Mouse (Mus musculus): Measurements from ENCODE around the gene Edem3. TPM values are rescaled to one million over a fixed set of nuclear protein-coding genes. Genes with fewer than 3 reads are reported as not detected.

The Edem3 gene
- polyA plus RNA-seq, 1 experiment from 2014 or later = 8.5 TPM

GRCm38 (mm10) chr1:151766166-151766565, 11.0 kb downstream of the Edem3 start:
- H3K9ac ChIP-seq (ENCODE audit: low read depth, low read length) = no peak overlapping the region
- H3K36me3 ChIP-seq (ENCODE audit: control insufficient read depth, insufficient read depth) = peaks cover 10% of the 10 kb centered on the region
- H3K4me1 ChIP-seq (replicated peaks; ENCODE audit: control insufficient read depth, insufficient read depth, low read length) = no peaks in the 10 kb centered on the region
- no peak overlapping the region for H3K4me3 ChIP-seq (ENCODE audit: low read depth, low read length)
- WGBS = 65% methylated on average over 2 of the region's 2 CpGs
- H3K27me3 ChIP-seq (replicated peaks; ENCODE audit: control insufficient read depth, insufficient read depth, low read length) = no peaks in the 10 kb centered on the region
- H3K27ac ChIP-seq (ENCODE audit: low read depth, low read length) = no peak overlapping the region
- H3K9me3 ChIP-seq (ENCODE audit: control insufficient read depth) = no peaks in the 10 kb centered on the region
- TF ChIP-seq CTCF (IDR thresholded peaks at IDR 0.05; ENCODE audit: low read depth) = no peak
- no peak overlapping the region for H3K4me2 ChIP-seq (replicated peaks; ENCODE audit: low read depth)
- no peak for ATAC-seq

- Histone ChIP-seq H3K4me2 (replicated peaks; ENCODE audit: low read depth) (no peak overlapping the region), H3K27ac (ENCODE audit: low read depth, low read length) (no peak overlapping the region), H3K4me3 (ENCODE audit: low read depth, low read length) (no peak overlapping the region), H3K9me3 (ENCODE audit: control insufficient read depth) (no peaks in the 10 kb centered on the region), H3K27me3 (replicated peaks; ENCODE audit: control insufficient read depth, insufficient read depth, low read length) (no peaks in the 10 kb centered on the region), H3K9ac (ENCODE audit: low read depth, low read length) (no peak overlapping the region), H3K36me3 (ENCODE audit: control insufficient read depth, insufficient read depth) (peaks cover 11% of the 10 kb centered on the region; the same call in 1 of the 2 replicates), H3K4me1 (replicated peaks; ENCODE audit: control insufficient read depth, insufficient read depth, low read length) (no peaks in the 10 kb centered on the region)
- TF ChIP-seq CTCF (IDR thresholded peaks at IDR 0.05; ENCODE audit: low read depth) = peak; percentile 59
- WGBS = 66% methylated on average over 3 of the region's 3 CpGs
- ATAC-seq = no peak
Observed at GRCm38 (mm10) chr1:151766976-151767654, 11.9 kb downstream of the Edem3 start.

GRCm38 (mm10) chr1:151769200-151769913, 14.2 kb downstream of the Edem3 start:
- TF ChIP-seq CTCF (IDR thresholded peaks at IDR 0.05; ENCODE audit: low read depth) = no peak
- Histone ChIP-seq H3K27me3 (replicated peaks; ENCODE audit: control insufficient read depth, insufficient read depth, low read length) (no peaks in the 10 kb centered on the region), H3K4me3 (ENCODE audit: low read depth, low read length) (no peak overlapping the region), H3K4me1 (replicated peaks; ENCODE audit: control insufficient read depth, insufficient read depth, low read length) (no peaks in the 10 kb centered on the region), H3K27ac (ENCODE audit: low read depth, low read length) (no peak overlapping the region), H3K9me3 (ENCODE audit: control insufficient read depth) (no peaks in the 10 kb centered on the region), H3K4me2 (replicated peaks; ENCODE audit: low read depth) (no peak overlapping the region), H3K9ac (ENCODE audit: low read depth, low read length) (no peak overlapping the region), H3K36me3 (ENCODE audit: control insufficient read depth, insufficient read depth) (peaks cover 19% of the 10 kb centered on the region; the same call in 1 of the 2 replicates)
- WGBS = 94% methylated on average over 3 of the region's 3 CpGs
- no peak for ATAC-seq

- no peak overlapping the region for H3K9ac ChIP-seq (ENCODE audit: low read depth, low read length)
- no peaks in the 10 kb centered on the region for H3K4me1 ChIP-seq (replicated peaks; ENCODE audit: control insufficient read depth, insufficient read depth, low read length)
- WGBS = 90% methylated on average over 2 of the region's 2 CpGs
- no peak overlapping the region for H3K4me3 ChIP-seq (ENCODE audit: low read depth, low read length)
- ATAC-seq = no peak
- H3K4me2 ChIP-seq (replicated peaks; ENCODE audit: low read depth) = no peak overlapping the region
- no peak for TF ChIP-seq CTCF (IDR thresholded peaks at IDR 0.05; ENCODE audit: low read depth)
- peak overlapping the region; percentile 21 for H3K27ac ChIP-seq (ENCODE audit: low read depth, low read length)
- H3K9me3 ChIP-seq (ENCODE audit: control insufficient read depth) = no peaks in the 10 kb centered on the region
- H3K27me3 ChIP-seq (replicated peaks; ENCODE audit: control insufficient read depth, insufficient read depth, low read length) = no peaks in the 10 kb centered on the region
- H3K36me3 ChIP-seq (ENCODE audit: control insufficient read depth, insufficient read depth) = peaks cover 40% of the 10 kb centered on the region
Observed at GRCm38 (mm10) chr1:151777616-151778015, 22.4 kb downstream of the Edem3 start.

- Histone ChIP-seq H3K9me3 (ENCODE audit: control insufficient read depth) (no peaks in the 10 kb centered on the region), H3K4me1 (replicated peaks; ENCODE audit: control insufficient read depth, insufficient read depth, low read length) (no peaks in the 10 kb centered on the region), H3K36me3 (ENCODE audit: control insufficient read depth, insufficient read depth) (peaks cover 36% of the 10 kb centered on the region), H3K27me3 (replicated peaks; ENCODE audit: control insufficient read depth, insufficient read depth, low read length) (no peaks in the 10 kb centered on the region), H3K9ac (ENCODE audit: low read depth, low read length) (no peak overlapping the region), H3K4me3 (ENCODE audit: low read depth, low read length) (no peak overlapping the region), H3K27ac (ENCODE audit: low read depth, low read length) (no peak overlapping the region), H3K4me2 (replicated peaks; ENCODE audit: low read depth) (no peak overlapping the region)
- WGBS = 72% methylated on average over 1 of the region's 1 CpGs
- peak; percentile 88 for ATAC-seq
- no peak for TF ChIP-seq CTCF (IDR thresholded peaks at IDR 0.05; ENCODE audit: low read depth)
Observed at GRCm38 (mm10) chr1:151778592-151778991, 23.4 kb downstream of the Edem3 start.

- Histone ChIP-seq H3K9me3 (ENCODE audit: control insufficient read depth) (no peaks in the 10 kb centered on the region), H3K27me3 (replicated peaks; ENCODE audit: control insufficient read depth, insufficient read depth, low read length) (no peaks in the 10 kb centered on the region), H3K9ac (ENCODE audit: low read depth, low read length) (no peak overlapping the region), H3K27ac (ENCODE audit: low read depth, low read length) (no peak overlapping the region), H3K4me2 (replicated peaks; ENCODE audit: low read depth) (no peak overlapping the region), H3K4me3 (ENCODE audit: low read depth, low read length) (no peak overlapping the region), H3K36me3 (ENCODE audit: control insufficient read depth, insufficient read depth) (peaks cover 36% of the 10 kb centered on the region), H3K4me1 (replicated peaks; ENCODE audit: control insufficient read depth, insufficient read depth, low read length) (no peaks in the 10 kb centered on the region)
- TF ChIP-seq CTCF (IDR thresholded peaks at IDR 0.05; ENCODE audit: low read depth) = no peak
- 91% methylated on average over 2 of the region's 2 CpGs for WGBS
- ATAC-seq = no peak
Observed at GRCm38 (mm10) chr1:151779306-151779705, 24.1 kb downstream of the Edem3 start.

All from intestine, postnatal 0 days (tissue).